9 mouse cellular contexts compared by ENCODE assay signal in the genomic region with DNA sequence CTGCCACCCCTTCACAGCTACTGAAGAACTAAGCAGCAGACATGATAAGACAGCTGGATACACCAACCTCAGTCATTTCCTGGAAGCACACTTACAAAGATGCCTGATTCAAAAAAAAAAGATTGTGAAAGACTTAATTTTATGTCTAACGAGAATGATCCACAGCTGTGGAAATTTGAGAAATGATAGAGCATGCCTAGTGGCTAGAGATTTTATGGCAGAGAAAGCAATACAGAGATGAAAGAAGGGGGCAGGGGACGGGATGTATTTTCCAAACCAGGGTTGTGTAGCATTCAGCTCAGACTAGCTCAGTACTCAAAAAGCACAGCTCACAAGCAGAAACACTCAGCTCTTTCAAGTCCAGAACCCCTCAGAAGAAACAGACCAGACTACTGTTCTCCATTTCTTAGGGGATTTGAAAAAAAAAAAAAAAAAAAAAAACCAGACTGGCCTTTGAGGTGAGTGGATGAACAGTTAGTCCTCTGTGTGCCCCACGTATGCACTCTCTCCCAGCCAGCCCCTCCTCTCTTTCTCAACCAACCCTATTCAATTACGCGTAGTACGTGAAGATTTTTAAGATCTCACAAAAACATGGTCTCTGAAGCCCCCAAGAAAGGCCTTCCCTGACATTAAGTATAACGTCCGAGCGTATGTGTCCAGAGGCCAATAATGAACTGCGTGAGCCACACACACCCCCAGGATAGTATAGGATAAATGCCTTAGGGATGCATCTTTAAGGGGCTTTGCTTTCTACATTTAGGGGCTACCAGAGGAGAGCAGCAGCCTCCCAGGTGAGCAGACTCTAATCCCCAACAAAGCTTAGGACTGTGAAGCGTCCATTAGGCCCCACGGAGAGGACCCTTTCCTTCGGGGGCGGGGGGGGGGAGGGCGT. TPM values are rescaled to one million over a fixed set of nuclear protein-coding genes. Genes with fewer than 3 reads are reported as not detected.
DNase-seq lines count a peak whose midpoint lies in the region; ATAC-seq lines count a peak whose summit lies in the region.
"Had no signal": no experiment of that assay in that cellular context is flagged by ENCODE, and none has a peak within 500 bp of the region (broad histone marks: within the 10 kb centered on the region; RNA-seq: fewer than 3 reads in every experiment).

No protein-coding gene starts in this region.

- 3% methylated on average over 15 of the region's 15 CpGs for WGBS in forebrain, embryonic 14.5 days
- 6% methylated on average over 14 of the region's 15 CpGs for whole genome bisulfite sequencing in limb, embryonic 11.5 days
- 2% methylated on average over 15 of the region's 15 CpGs for WGBS in neural tube, embryonic 15.5 days

- H3K4me1 ChIP-seq in forebrain, embryonic 14.5 days (ENCODE audit: control insufficient read depth, insufficient read depth, low read length), result peaks cover 4% of the 10 kb centered on the region
- 0 out of 2 replicates have a peak, but pooled peaks cover 2% of the 10 kb centered on the region for H3K4me1 ChIP-seq in limb, embryonic 11.5 days (ENCODE audit: control insufficient read depth, insufficient read depth, low read length)
- peaks cover 40% of the 10 kb centered on the region for H3K4me1 ChIP-seq in neural tube, embryonic 15.5 days

- H3K9ac ChIP-seq in forebrain, embryonic 14.5 days (ENCODE audit: low read length), result peak overlapping the region; percentile 77
- peak overlapping the region; percentile 80 for H3K9ac ChIP-seq in limb, embryonic 11.5 days (ENCODE audit: low read length)
- H3K9ac ChIP-seq in neural tube, embryonic 15.5 days (replicated peaks), result peak overlapping the region; percentile 89

- no peaks in the 10 kb centered on the region for H3K27me3 ChIP-seq in forebrain, embryonic 14.5 days (replicated peaks; ENCODE audit: control insufficient read depth, insufficient read depth, low read length)
- no peaks in the 10 kb centered on the region for H3K27me3 ChIP-seq in limb, embryonic 11.5 days (ENCODE audit: control insufficient read depth, insufficient read depth, low read length)
- no peaks in the 10 kb centered on the region for H3K27me3 ChIP-seq in neural tube, embryonic 15.5 days (replicated peaks)
- H3K27me3 ChIP-seq: Patski had no signal

- H3K4me2 ChIP-seq in forebrain, embryonic 14.5 days (ENCODE audit: low read length), result peak overlapping the region; percentile 63
- peak overlapping the region; percentile 60 for H3K4me2 ChIP-seq in limb, embryonic 11.5 days (ENCODE audit: low read depth, severe bottlenecking)
- H3K4me2 ChIP-seq in neural tube, embryonic 15.5 days, result peak overlapping the region; percentile 86

- H3K27ac ChIP-seq in forebrain, embryonic 14.5 days (ENCODE audit: low read depth, low read length), result peak overlapping the region; percentile 70
- peak overlapping the region; percentile 16 for H3K27ac ChIP-seq in limb, embryonic 11.5 days (replicated peaks; ENCODE audit: low read depth, low read length)
- H3K27ac ChIP-seq in neural tube, embryonic 15.5 days (replicated peaks), result peak overlapping the region; percentile 90

- peak; percentile 8; the same call in 1 of the 2 replicates for ATAC-seq in forebrain, embryonic 14.5 days
- ATAC-seq in limb, embryonic 11.5 days (ENCODE audit: insufficient number of reproducible peaks, low FRiP score, low TSS enrichment, low read depth), result no peak; the same call in 1 of the 2 replicates
- peak; percentile 36 for ATAC-seq in neural tube, embryonic 15.5 days (ENCODE audit: low FRiP score)
- ATAC-seq in inflammation-experienced regulatory T-cells, adult 6 months, result no peak

- H3K4me3 ChIP-seq in forebrain, embryonic 14.5 days (ENCODE audit: low read depth, low read length), result peak overlapping the region; percentile 72
- H3K4me3 ChIP-seq in limb, embryonic 11.5 days (ENCODE audit: low read depth, low read length), result peak overlapping the region; percentile 81
- peak overlapping the region; percentile 69 for H3K4me3 ChIP-seq in neural tube, embryonic 15.5 days (replicated peaks)

- peak; percentile 41 for DNase-seq in cerebellum, adult 9-10 months
- no peak for DNase-seq in cerebellum, postnatal 4 days (ENCODE audit: low spot score in 2 of 2)
- DNase-seq in right cerebral cortex, postnatal 10 days (ENCODE audit: low spot score in 2 of 2), result peak; percentile 44 to 65
- DNase-seq in right cerebral cortex, adult 18-20 months, result no peak
- peak; percentile 47 for DNase-seq in forebrain, embryonic 14.5 days (ENCODE audit: low spot score)
- DNase-seq in limb, embryonic 11.5 days (ENCODE audit: low spot score), result no peak

- no peaks in the 10 kb centered on the region for H3K9me3 ChIP-seq in forebrain, embryonic 14.5 days (replicated peaks; ENCODE audit: control insufficient read depth, low read length)
- no peaks in the 10 kb centered on the region for H3K9me3 ChIP-seq in limb, embryonic 11.5 days (ENCODE audit: control insufficient read depth, low read length)
- H3K9me3 ChIP-seq in neural tube, embryonic 15.5 days (replicated peaks), result no peaks in the 10 kb centered on the region

- H3K36me3 ChIP-seq in forebrain, embryonic 14.5 days (ENCODE audit: control insufficient read depth, insufficient read depth, low read length), result no peaks in the 10 kb centered on the region
- H3K36me3 ChIP-seq in limb, embryonic 11.5 days (ENCODE audit: control insufficient read depth, insufficient read depth, low read length), result no peaks in the 10 kb centered on the region
- H3K36me3 ChIP-seq in neural tube, embryonic 15.5 days, result no peaks in the 10 kb centered on the region

RNA-seq across cellular contexts. Expression of a gene that starts 1.0 kb away (rescaled TPM):
- 51.1 and 51.3 TPM in 2 replicates for polyA plus RNA-seq in forebrain, embryonic 14.5 days (2014; fragmentation: Nextera tagmentation; extraction: Ambion mirVana)
- polyA plus RNA-seq in limb, embryonic 11.5 days (2014; fragmentation: Nextera tagmentation; extraction: Ambion mirVana), result 100 and 104 TPM in 2 replicates
- polyA plus RNA-seq in neural tube, embryonic 15.5 days (2015; fragmentation: Nextera tagmentation; extraction: Ambion mirVana), result 44.1 and 63.4 TPM in 2 replicates
- 10 to 100 TPM; 15.4 to 16.6 (median 15.8) TPM for polyA plus RNA-seq in inflammation-experienced regulatory T-cells, adult 6 months (2017; shearing (Covaris generic))

RNA-seq across cellular contexts. Expression of a gene that starts 43.4 kb away (rescaled TPM):
- 67.6 and 72.3 TPM in 2 replicates for polyA plus RNA-seq in forebrain, embryonic 14.5 days (2014; fragmentation: Nextera tagmentation; extraction: Ambion mirVana)
- 71.2 and 72.9 TPM in 2 replicates for polyA plus RNA-seq in limb, embryonic 11.5 days (2014; fragmentation: Nextera tagmentation; extraction: Ambion mirVana)
- polyA plus RNA-seq in neural tube, embryonic 15.5 days (2015; fragmentation: Nextera tagmentation; extraction: Ambion mirVana), result 61.1 and 63.4 TPM in 2 replicates
- polyA plus RNA-seq in inflammation-experienced regulatory T-cells, adult 6 months (2017; shearing (Covaris generic)), result 10 to 100 TPM; 33.8 to 46.6 (median 38.1) TPM

RNA-seq across cellular contexts. Expression of a gene that starts 43.5 kb away (rescaled TPM):
- polyA plus RNA-seq in forebrain, embryonic 14.5 days (2014; fragmentation: Nextera tagmentation; extraction: Ambion mirVana), result 748 and 925 TPM in 2 replicates
- polyA plus RNA-seq in limb, embryonic 11.5 days (2014; fragmentation: Nextera tagmentation; extraction: Ambion mirVana), result 1,100 and 1,120 TPM in 2 replicates
- polyA plus RNA-seq in neural tube, embryonic 15.5 days (2015; fragmentation: Nextera tagmentation; extraction: Ambion mirVana), result 545 and 687 TPM in 2 replicates
- polyA plus RNA-seq in inflammation-experienced regulatory T-cells, adult 6 months (2017; shearing (Covaris generic)), result 1,000 to 10,000 TPM; 1,645 to 3,067 (median 2,326) TPM

RNA-seq across cellular contexts. Expression of a gene that starts 57.9 kb away (rescaled TPM):
- polyA plus RNA-seq in forebrain, embryonic 14.5 days (2014; fragmentation: Nextera tagmentation; extraction: Ambion mirVana), result not detected in 2 replicates
- not detected in 2 replicates for polyA plus RNA-seq in limb, embryonic 11.5 days (2014; fragmentation: Nextera tagmentation; extraction: Ambion mirVana)
- 1.1 TPM in 1 of 2 replicates, not detected in the other for polyA plus RNA-seq in neural tube, embryonic 15.5 days (2015; fragmentation: Nextera tagmentation; extraction: Ambion mirVana)
- not detected for polyA plus RNA-seq in inflammation-experienced regulatory T-cells, adult 6 months (2017; shearing (Covaris generic))
- polyA plus RNA-seq: Patski had no signal

Comparison
In these comparisons a context has a peak if more than half of its experiments do, and no peak if none do; other contexts are left out.
1. DNase-seq: peak in cerebellum, adult 9-10 months (single experiment), right cerebral cortex, postnatal 10 days (2 of 2) and forebrain, embryonic 14.5 days (single experiment); none in cerebellum, postnatal 4 days (0 of 2), right cerebral cortex, adult 18-20 months (single experiment) and limb, embryonic 11.5 days (single experiment).
2. ATAC-seq: peak in forebrain, embryonic 14.5 days (single experiment) and neural tube, embryonic 15.5 days (single experiment); none in limb, embryonic 11.5 days (single experiment) and inflammation-experienced regulatory T-cells, adult 6 months (single experiment).
3. H3K27ac ChIP-seq: peak in every context shown above with its lines; median percentile 90 in neural tube, embryonic 15.5 days; 70 in forebrain, embryonic 14.5 days; 16 in limb, embryonic 11.5 days.
4. Peak in every context shown above with its lines, with median percentiles within 50 percentile points of each other: H3K4me2 ChIP-seq, H3K4me3 ChIP-seq and H3K9ac ChIP-seq.